Mouse (Mus musculus) kidney, embryonic 16.5 days (tissue): Measurements from ENCODE around the gene Rfpl4. TPM values are rescaled to one million over a fixed set of nuclear protein-coding genes. Genes with fewer than 3 reads are reported as not detected.
"Not testable (repeated sequence)": the region's sequence is repeated elsewhere in the genome, so short reads cannot be mapped to it uniquely, and the experiment has no call there.

Experiments used
- ATAC-seq: fragments of 200-750 bp; cut with Nextera tagmentation; 2 replicates; pipeline ENCODE4 v1.8.0; 2017; ENCODE audit warnings: moderate TSS enrichment; ENCODE audit not compliant: low FRiP score, low TSS enrichment
- H3K27ac ChIP-seq: fragments of 300-500 bp; sonication (generic); 2 replicates; pipeline ENCODE4 v1.5.1; 2014; ENCODE audit warnings: low read length
- H3K27me3 ChIP-seq: fragments of 300-500 bp; sonication (generic); 2 replicates; pipeline ENCODE4 v1.6.1; 2014; ENCODE audit warnings: low read length, control low read depth, mixed read lengths; ENCODE audit not compliant: insufficient read depth
- H3K36me3 ChIP-seq: fragments of 300-500 bp; sonication (generic); 2 replicates; pipeline ENCODE4 v1.6.1; 2014; ENCODE audit warnings: low read length, control low read depth, mixed read lengths; ENCODE audit not compliant: insufficient read depth
- H3K4me1 ChIP-seq: fragments of 300-500 bp; sonication (generic); 2 replicates; pipeline ENCODE4 v1.6.1; 2014; ENCODE audit warnings: low read length, control low read depth, mixed read lengths; ENCODE audit not compliant: insufficient read depth
- H3K4me2 ChIP-seq: fragments of 300-500 bp; sonication (generic); replicated peaks from 2 replicates; pipeline ENCODE4 v1.6.1; 2014; ENCODE audit warnings: low read depth, low read length
- H3K4me3 ChIP-seq: fragments of 300-500 bp; sonication (generic); 2 replicates; pipeline ENCODE4 v1.5.1; 2014; ENCODE audit warnings: mild to moderate bottlenecking, low read length
- H3K9ac ChIP-seq: fragments of 300-500 bp; sonication (generic); replicated peaks from 2 replicates; pipeline ENCODE4 v1.6.1; 2014; ENCODE audit warnings: low read length
- H3K9me3 ChIP-seq: fragments of 300-500 bp; sonication (generic); 2 replicates; pipeline ENCODE4 v1.6.1; 2016; ENCODE audit warnings: low read length, control low read depth
- WGBS: fragments of 180-500 bp; shearing (Covaris S2); extraction: QIAGEN DNeasy Blood & Tissue Kit; methylation state at CpG from one replicate; pipeline ENCODE4 v1.1.7; 2014; 5-methylcytosine and 5-hydroxymethylcytosine counted together
- polyA plus RNA-seq: library from polyadenylated mRNA; unstranded; fragments of >200 nt; fragmentation: Nextera tagmentation; extraction: Ambion mirVana; gene quantifications from 2 replicates; pipeline ENCODE4 v1.2.1, GENCODE M21; 2015

The Rfpl4 gene
- polyA plus RNA-seq, 1 experiment from 2014 or later, result not detected

DNA sequence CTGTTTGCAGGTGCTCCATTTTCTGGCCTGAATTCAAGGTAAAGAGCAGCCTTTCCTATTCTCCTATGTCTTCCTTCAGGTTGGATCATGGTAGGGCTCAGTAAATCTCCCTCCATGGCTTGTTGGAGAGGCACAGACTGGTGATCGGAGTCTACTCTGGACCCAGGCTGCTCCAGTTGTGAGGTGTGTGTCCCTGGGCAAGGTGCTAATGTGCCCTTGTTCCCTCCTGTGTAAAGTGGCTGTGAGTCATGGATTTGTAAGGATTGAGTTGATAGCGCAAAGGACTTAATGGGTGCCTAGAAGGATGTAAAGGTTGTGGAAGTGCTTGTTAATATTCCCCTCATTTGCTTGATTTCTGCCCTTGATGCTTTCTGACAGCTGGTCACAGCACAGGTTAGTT is 34.8 kb downstream of the Rfpl4 start:
- Histone ChIP-seq H3K4me1 (peaks cover 10% of the 10 kb centered on the region), H3K36me3 (peaks cover 43% of the 10 kb centered on the region), H3K9ac (no peak overlapping the region), H3K4me2 (no peak overlapping the region), H3K27me3 (no peaks in the 10 kb centered on the region), H3K4me3 (no peak overlapping the region), H3K27ac (no peak overlapping the region), H3K9me3 (no peaks in the 10 kb centered on the region)
- 96% methylated on average over 2 of the region's 2 CpGs for WGBS
- no peak for ATAC-seq

GRCm38 (mm10) chr7:5081241-5081640 is 35.5 kb downstream of the Rfpl4 start:
- Histone ChIP-seq H3K27ac (no peak overlapping the region), H3K9ac (peak overlapping the region; percentile 40; the same call in 1 of the 2 replicates), H3K4me2 (peak overlapping the region; percentile 87), H3K4me3 (peak overlapping the region; percentile 84), H3K27me3 (no peaks in the 10 kb centered on the region), H3K36me3 (peaks cover 50% of the 10 kb centered on the region), H3K4me1 (peaks cover 9% of the 10 kb centered on the region), H3K9me3 (no peaks in the 10 kb centered on the region)
- ATAC-seq, result no peak
- WGBS, result 69% methylated on average over 6 of the region's 6 CpGs

- ATAC-seq, result no peak
- peak overlapping the region; percentile 98 for H3K9ac ChIP-seq
- H3K27ac ChIP-seq, result peak overlapping the region; percentile 95
- peaks cover 49% of the 10 kb centered on the region for H3K36me3 ChIP-seq
- no peaks in the 10 kb centered on the region for H3K9me3 ChIP-seq
- peaks cover 9% of the 10 kb centered on the region for H3K4me1 ChIP-seq
- H3K27me3 ChIP-seq, result no peaks in the 10 kb centered on the region
- peak overlapping the region; percentile 84 for H3K4me3 ChIP-seq
- WGBS, result 13% methylated on average over 6 of the region's 6 CpGs
- peak overlapping the region; percentile 87 for H3K4me2 ChIP-seq
Observed at GRCm38 (mm10) chr7:5080815-5081214, 35.9 kb downstream of the Rfpl4 start.

DNA sequence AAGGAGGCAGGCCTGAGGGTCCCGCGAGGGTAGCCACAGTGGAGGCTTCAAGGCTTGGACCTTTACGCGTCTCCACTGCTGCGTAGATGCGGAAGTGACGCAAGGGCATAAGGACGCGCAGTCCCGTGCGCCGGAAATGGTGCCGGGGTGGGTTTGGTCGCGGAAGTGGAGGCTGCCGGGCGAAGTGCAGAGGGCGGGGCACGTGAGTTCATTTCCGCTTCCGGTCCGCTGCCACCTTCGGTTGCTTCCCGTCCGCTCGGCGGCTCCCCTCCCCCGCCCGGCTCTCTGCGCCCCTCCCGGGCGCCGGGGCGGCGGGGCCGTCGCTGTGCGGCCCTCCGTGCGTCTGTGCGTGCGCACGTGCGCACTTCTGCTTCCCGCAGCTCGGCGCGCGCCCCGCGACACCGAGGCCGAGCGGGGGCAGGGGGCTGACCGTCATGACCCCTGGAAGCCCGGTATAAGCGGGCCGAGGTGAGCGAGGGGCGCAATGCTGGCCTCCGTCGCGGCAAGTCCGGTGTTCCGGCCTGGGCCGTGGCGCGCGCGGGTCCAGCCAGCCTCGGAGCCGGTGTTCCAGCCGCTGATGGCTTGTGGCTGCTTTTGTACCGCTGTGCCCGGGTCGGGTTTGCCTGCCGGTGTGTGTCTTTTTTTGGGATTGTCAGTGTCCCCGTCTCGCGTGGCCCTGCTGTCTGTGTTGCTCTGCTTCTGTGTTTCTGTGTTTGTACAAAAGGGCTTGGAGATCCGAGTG is 36.6 kb downstream of the Rfpl4 start, which contains the start of gene Epn1:
TSS of gene Epn1 (plus strand) at position 226 of the 742 bp plus-strand sequence.
- H3K27me3 ChIP-seq, result no peaks in the 10 kb centered on the region

DNA sequence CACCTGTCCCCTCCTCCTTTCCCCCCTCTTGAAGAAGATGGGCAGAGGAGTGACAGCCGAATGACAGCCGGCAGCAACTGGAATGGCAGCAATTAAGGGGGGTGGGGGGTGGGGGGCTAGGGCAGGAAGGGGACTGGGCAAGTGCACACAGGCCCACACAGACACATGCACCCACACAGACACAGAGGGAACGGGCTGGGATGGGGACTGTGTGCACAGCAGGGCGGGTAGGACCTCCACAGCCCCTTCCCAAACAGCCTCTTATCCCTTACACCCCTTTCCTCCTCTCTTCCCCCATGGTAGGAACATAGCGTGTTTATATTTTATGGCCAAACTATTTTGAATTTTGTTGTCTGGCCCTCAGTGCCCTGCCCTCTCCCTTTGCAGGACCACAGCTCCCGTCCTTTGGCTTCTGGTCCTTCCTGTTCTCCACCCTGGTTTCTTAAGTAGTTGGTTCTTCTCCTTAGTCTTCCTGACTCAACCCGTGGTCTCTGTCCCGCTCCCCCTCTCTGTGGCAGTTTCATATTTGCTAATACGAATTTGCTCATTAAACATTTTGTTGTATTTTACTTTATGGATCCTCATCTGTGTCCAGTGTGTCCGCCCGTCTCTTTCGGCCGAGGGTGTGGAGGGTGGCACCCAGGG is 37.3 kb downstream of the Rfpl4 start:
- peaks cover 50% of the 10 kb centered on the region for H3K36me3 ChIP-seq
- peak overlapping the region; percentile 95 for H3K27ac ChIP-seq
- H3K4me1 ChIP-seq, H3K9me3 ChIP-seq, H3K27me3 ChIP-seq: not testable (repeated sequence)
- ATAC-seq, result peak; percentile 43
- peak overlapping the region; percentile 84 for H3K4me3 ChIP-seq
- peak overlapping the region; percentile 58 for H3K9ac ChIP-seq
- peak overlapping the region; percentile 87 for H3K4me2 ChIP-seq
- WGBS, result 37% methylated on average over 9 of the region's 13 CpGs

More for the DNA sequence above, 36.6 kb downstream of the Rfpl4 start, which contains the start of gene Epn1:
- Histone ChIP-seq H3K4me2 (peak within 1 kb of the TSS; percentile 87), H3K36me3 (peaks cover 45% of the 10 kb centered on the region), H3K27ac (peak within 1 kb of the TSS; percentile 95), H3K4me3 (peak within 1 kb of the TSS; percentile 84), H3K9me3 (no peaks in the 10 kb centered on the region), H3K4me1 (peaks cover 9% of the 10 kb centered on the region), H3K9ac (peak within 1 kb of the TSS; percentile 98)
- ATAC-seq, result peak; percentile 97
- WGBS, result 0% methylated on average over 79 of the region's 81 CpGs

GRCm38 (mm10) chr7:5076931-5077330 is 39.8 kb downstream of the Rfpl4 start:
- Histone ChIP-seq H3K4me2 (no peak overlapping the region), H3K9ac (no peak overlapping the region), H3K36me3 (peaks cover 63% of the 10 kb centered on the region), H3K9me3 (no peaks in the 10 kb centered on the region), H3K4me1 (peaks cover 9% of the 10 kb centered on the region), H3K4me3 (no peak overlapping the region), H3K27ac (no peak overlapping the region), H3K27me3 (no peaks in the 10 kb centered on the region)
- ATAC-seq, result no peak
- WGBS, result 86% methylated on average over 2 of the region's 2 CpGs

DNA sequence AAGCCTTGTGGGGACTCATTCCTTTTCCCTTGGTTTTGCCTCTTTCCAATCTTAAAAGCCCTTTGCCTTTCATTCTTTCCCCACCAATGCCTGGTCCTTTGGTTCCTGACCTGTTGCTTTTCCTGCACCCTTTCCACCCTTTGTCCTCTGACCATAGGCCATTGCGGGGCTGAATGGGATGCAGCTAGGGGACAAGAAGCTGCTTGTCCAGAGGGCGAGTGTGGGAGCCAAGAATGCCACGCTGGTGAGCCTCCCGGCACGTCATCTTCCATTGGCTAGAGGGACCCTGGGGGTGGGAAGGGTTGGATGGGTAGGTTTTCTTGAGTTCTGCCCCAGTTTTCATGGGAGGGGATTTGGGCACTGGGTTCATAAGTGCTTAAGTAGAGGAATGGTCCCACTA is 41.8 kb downstream of the Rfpl4 start:
- Histone ChIP-seq H3K4me1 (no peaks in the 10 kb centered on the region), H3K4me2 (no peak overlapping the region), H3K27ac (no peak overlapping the region), H3K4me3 (no peak overlapping the region), H3K9ac (no peak overlapping the region), H3K27me3 (no peaks in the 10 kb centered on the region), H3K9me3 (no peaks in the 10 kb centered on the region), H3K36me3 (peaks cover 82% of the 10 kb centered on the region)
- no peak for ATAC-seq
- WGBS, result 88% methylated on average over 5 of the region's 5 CpGs

DNA sequence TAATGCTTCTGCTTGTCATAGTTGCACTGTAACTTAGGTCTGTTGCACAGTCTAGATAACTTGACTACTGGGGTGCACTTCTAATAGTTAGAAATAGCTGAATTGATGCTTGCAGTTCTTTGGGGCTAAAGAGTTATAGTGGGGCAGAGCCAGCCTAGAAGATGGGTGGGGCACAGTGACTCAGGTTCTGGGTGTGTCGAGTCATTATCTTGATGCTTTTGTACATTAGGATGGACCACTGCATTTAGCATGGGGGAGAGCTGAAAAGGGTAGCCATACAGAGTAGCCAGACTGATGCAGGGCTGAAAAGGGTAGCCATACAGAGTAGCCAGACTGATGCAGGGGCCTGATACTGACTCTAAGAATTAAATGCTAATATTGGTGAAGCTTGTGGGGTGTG is 43.2 kb downstream of the Rfpl4 start:
- H3K4me1 ChIP-seq, result no peaks in the 10 kb centered on the region
- whole genome bisulfite sequencing, result 88% methylated on average over 1 of the region's 1 CpGs
- H3K36me3 ChIP-seq, result peaks cover 89% of the 10 kb centered on the region
- H3K9ac ChIP-seq, result no peak overlapping the region
- no peaks in the 10 kb centered on the region for H3K9me3 ChIP-seq
- no peak for ATAC-seq
- no peaks in the 10 kb centered on the region for H3K27me3 ChIP-seq
- no peak overlapping the region for H3K4me3 ChIP-seq
- H3K4me2 ChIP-seq, result no peak overlapping the region
- H3K27ac ChIP-seq, result no peak overlapping the region

DNA sequence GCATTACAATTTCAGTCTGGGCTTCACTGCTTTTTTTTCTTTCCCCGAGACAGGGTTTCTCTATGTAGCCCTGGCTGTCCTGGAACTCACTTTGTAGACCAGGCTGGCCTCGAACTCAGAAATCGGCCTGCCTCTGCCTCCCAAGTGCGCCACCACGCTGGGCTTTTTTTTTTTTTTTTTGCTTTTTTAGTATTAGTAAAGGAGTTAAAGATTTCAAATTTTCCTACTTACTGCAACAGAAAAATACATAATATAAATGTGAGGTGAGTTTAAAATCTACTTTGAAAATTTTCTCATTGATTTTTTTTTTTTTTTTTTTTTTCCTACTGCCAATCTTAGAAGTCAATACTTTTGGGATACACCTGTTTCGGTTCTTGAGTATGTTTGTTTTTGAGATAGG is 51.9 kb downstream of the Rfpl4 start:
- Histone ChIP-seq H3K4me2 (no peak overlapping the region), H3K9ac (no peak overlapping the region), H3K9me3 (no peaks in the 10 kb centered on the region), H3K4me1 (peaks cover 27% of the 10 kb centered on the region), H3K27ac (no peak overlapping the region), H3K4me3 (no peak overlapping the region), H3K27me3 (no peaks in the 10 kb centered on the region), H3K36me3 (peaks cover 34% of the 10 kb centered on the region)
- no peak for ATAC-seq
- 93% methylated on average over 6 of the region's 6 CpGs for WGBS
